Mouse (Mus musculus) layer of hippocampus, adult 18-20 months (tissue): ENCODE measurements at regions not wholly inside any gene's neighbourhood (a gene's known extent, or its start where the extent isn't known, plus 50 kb on each side); places are given as distances from the start of the nearest gene placed in this dataset.

Source experiments
- DNase-seq, 2 experiments: peaks; one replicate each; pipeline ENCODE4 v3.0.0; 2022; ENCODE audit warnings: low spot score in 2 of 2

DNA sequence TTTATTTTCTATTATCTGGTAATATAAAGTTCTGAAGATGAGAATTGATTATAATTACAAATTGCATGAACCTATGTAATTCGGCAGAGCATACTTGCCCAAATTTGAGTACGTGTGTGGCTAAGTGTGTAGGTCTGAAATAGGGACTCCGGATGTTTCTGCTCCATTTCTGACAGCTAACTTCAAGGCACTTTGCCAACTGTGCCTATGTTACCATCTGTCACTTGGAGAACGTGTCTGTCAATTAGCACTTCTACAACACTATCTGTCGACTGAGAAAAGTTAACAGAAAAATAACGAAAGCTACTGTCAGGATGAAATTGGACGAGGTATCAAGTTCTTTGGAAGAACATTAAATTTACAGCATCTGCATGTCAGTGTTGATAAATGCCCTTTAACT lies 702.0 kb upstream of the Lrfn5 start:
- peak; percentile 65 to 89 for DNase-seq
